Mouse (Mus musculus) midbrain, embryonic 14.5 days (tissue): ENCODE data around the gene Frmd8. TPM values are rescaled to one million over a fixed set of nuclear protein-coding genes. Genes with fewer than 3 reads are reported as not detected.

Experiments used
- ATAC-seq: fragments of 200-750 bp; cut with Nextera tagmentation; 2 replicates; pipeline ENCODE4 v1.8.0; 2017; ENCODE audit warnings: moderate number of reproducible peaks, moderate library complexity; ENCODE audit not compliant: low FRiP score, low TSS enrichment
- DNase-seq: peaks from one replicate; pipeline ENCODE4 v3.0.0-alpha.2; 2015
- H3K27ac ChIP-seq: fragments of 300-500 bp; sonication (generic); replicated peaks from 2 replicates; pipeline ENCODE4 v1.5.1; 2014; ENCODE audit warnings: mild to moderate bottlenecking, low read depth, low read length, moderate library complexity
- H3K27me3 ChIP-seq: fragments of 300-500 bp; sonication (generic); 2 replicates; pipeline ENCODE4 v1.6.1; 2014; ENCODE audit warnings: low read length, control low read depth, mixed read lengths; ENCODE audit not compliant: control insufficient read depth, insufficient read depth
- H3K36me3 ChIP-seq: fragments of 300-500 bp; sonication (generic); 2 replicates; pipeline ENCODE4 v1.6.1; 2014; ENCODE audit warnings: low read length, control low read depth; ENCODE audit not compliant: control insufficient read depth, insufficient read depth
- H3K4me1 ChIP-seq: fragments of 300-500 bp; sonication (generic); 2 replicates; pipeline ENCODE4 v1.6.1; 2014; ENCODE audit warnings: mild to moderate bottlenecking, antibody characterized with exemption, low read length, control low read depth; ENCODE audit not compliant: control insufficient read depth, insufficient read depth
- H3K4me2 ChIP-seq: fragments of 300-500 bp; sonication (generic); 2 replicates; pipeline ENCODE4 v1.6.1; 2014; ENCODE audit warnings: mild to moderate bottlenecking, low read length, moderate library complexity
- H3K4me3 ChIP-seq: fragments of 300-500 bp; sonication (generic); replicated peaks from 2 replicates; pipeline ENCODE4 v1.5.1; 2014; ENCODE audit warnings: low read depth, low read length
- H3K9ac ChIP-seq: fragments of 300-500 bp; sonication (generic); replicated peaks from 2 replicates; pipeline ENCODE4 v1.6.1; 2014; ENCODE audit warnings: mild to moderate bottlenecking, low read length, moderate library complexity
- H3K9me3 ChIP-seq: fragments of 300-500 bp; sonication (generic); 2 replicates; pipeline ENCODE4 v1.6.1; 2016; ENCODE audit warnings: low read length, control low read depth, mixed read lengths; ENCODE audit not compliant: control insufficient read depth
- WGBS: fragments of 180-500 bp; shearing (Covaris S2); extraction: QIAGEN DNeasy Blood & Tissue Kit; methylation state at CpG from one replicate; pipeline ENCODE4 v1.1.7; 2014; 5-methylcytosine and 5-hydroxymethylcytosine counted together
- polyA plus RNA-seq: library from polyadenylated mRNA; unstranded; fragments of >200 nt; fragmentation: Nextera tagmentation; extraction: Ambion mirVana; gene quantifications from 2 replicates; pipeline ENCODE4 v1.2.1, GENCODE M21; 2014

Gene Frmd8
- polyA plus RNA-seq, 1 experiment from 2014 or later: 12.2 TPM

- Histone ChIP-seq H3K9me3 (no peaks in the 10 kb centered on the region), H3K4me3 (no peak overlapping the region), H3K36me3 (no peaks in the 10 kb centered on the region), H3K4me2 (no peak overlapping the region; the same call in 1 of the 2 replicates), H3K9ac (no peak overlapping the region; the same call in 1 of the 2 replicates), H3K27ac (peak overlapping the region; percentile 33), H3K4me1 (peaks cover 53% of the 10 kb centered on the region), H3K27me3 (no peaks in the 10 kb centered on the region)
- ATAC-seq (no peak), DNase-seq (peak; percentile 20)
- WGBS: 4% methylated on average over 8 of the region's 8 CpGs
These were observed 68.8 kb downstream of the Frmd8 start for GRCm38 (mm10) chr19:5806051-5806808.

GRCm38 (mm10) chr19:5804371-5804899 lies 70.6 kb downstream of the Frmd8 start:
- Histone ChIP-seq H3K36me3 (no peaks in the 10 kb centered on the region), H3K4me3 (0 out of 2 replicates have a peak overlapping the region, but pooled peaks have one; percentile 74), H3K27me3 (no peaks in the 10 kb centered on the region), H3K9me3 (no peaks in the 10 kb centered on the region), H3K4me2 (peak overlapping the region; percentile 93), H3K27ac (peak overlapping the region; percentile 100), H3K9ac (peak overlapping the region; percentile 72), H3K4me1 (peaks cover 36% of the 10 kb centered on the region)
- 44% methylated on average over 8 of the region's 8 CpGs for WGBS
- DNase-seq (no peak), ATAC-seq (no peak)

DNA sequence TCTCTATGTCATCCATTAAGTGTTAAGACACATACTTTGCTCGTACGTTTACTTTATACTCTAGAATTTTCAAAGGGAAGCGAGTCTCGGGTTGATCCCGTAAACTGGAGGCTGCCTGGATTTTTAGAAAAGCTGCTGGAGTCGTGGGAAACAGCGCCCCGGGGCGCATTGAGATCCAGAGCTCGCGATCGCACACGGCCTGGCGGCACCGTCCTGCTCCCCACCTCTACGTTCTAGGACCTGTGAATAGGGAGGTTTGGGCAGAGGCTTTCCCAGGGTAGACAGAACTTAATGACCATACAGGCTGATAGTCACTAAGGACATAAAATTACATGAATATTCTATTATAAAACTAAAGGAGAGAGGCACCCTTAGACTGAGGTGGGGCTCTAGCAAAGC lies 71.2 kb downstream of the Frmd8 start:
- Histone ChIP-seq H3K27ac (peak overlapping the region; percentile 100), H3K4me1 (peaks cover 36% of the 10 kb centered on the region), H3K4me3 (peak overlapping the region; percentile 74), H3K4me2 (peak overlapping the region; percentile 93), H3K9ac (peak overlapping the region; percentile 72), H3K27me3 (no peaks in the 10 kb centered on the region), H3K36me3 (peaks cover 3% of the 10 kb centered on the region), H3K9me3 (no peaks in the 10 kb centered on the region)
- DNase-seq (no peak), ATAC-seq (peak; percentile 43; the same call in 1 of the 2 replicates)
- under 1% methylated on average over 16 of the region's 16 CpGs for WGBS

DNA sequence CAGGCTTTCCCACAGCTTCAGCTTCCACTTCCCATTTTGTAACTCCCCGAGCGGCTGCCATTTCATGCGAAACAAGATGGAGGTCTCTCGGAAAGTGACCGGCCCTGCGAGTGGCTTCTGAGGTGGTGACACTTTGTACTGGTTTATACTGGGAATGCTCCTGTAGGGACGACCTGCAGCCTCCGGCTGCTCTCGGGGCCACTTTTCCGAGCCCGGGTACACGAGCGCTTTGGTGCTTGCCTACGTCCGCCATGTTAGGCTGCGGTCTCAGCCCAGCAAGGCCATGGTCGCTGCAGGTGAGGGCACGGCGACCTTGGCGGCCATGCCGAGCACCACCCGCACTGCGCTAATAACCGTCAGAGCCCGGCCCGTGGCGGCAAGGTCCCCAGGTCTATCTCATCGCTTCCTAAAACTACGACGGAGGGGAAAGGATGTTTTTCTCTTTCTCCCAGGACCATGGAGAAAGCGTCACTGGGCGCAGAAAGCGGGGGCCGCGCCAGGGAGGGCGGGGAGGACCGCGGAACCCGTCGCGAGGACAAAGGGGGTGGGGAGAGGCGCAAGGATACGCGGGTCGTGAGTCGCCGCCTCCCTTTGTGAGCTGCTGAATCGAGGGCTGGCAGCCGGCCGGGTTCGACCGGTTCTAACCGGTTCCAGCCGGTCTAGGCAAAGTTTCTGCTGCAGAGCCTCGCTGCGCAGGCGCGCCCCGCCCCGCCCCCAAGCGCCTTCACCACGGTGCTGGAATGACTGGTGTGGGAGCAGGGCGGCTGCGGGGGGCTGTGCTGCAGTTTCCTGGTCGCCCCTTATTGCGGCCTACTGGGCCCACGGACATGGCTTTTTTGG lies 71.8 kb downstream of the Frmd8 start:
- H3K9ac ChIP-seq: peak overlapping the region; percentile 98
- H3K27ac ChIP-seq: peak overlapping the region; percentile 100
- peak overlapping the region; percentile 93 for H3K4me2 ChIP-seq
- H3K4me3 ChIP-seq: peak overlapping the region; percentile 74
- DNase-seq: peak; percentile 100
- H3K27me3 ChIP-seq: no peaks in the 10 kb centered on the region
- ATAC-seq: peak; percentile 96
- no peaks in the 10 kb centered on the region for H3K9me3 ChIP-seq
- WGBS: under 1% methylated on average over 67 of the region's 67 CpGs
- H3K4me1 ChIP-seq: peaks cover 36% of the 10 kb centered on the region
- H3K36me3 ChIP-seq: peaks cover 8% of the 10 kb centered on the region

GRCm38 (mm10) chr19:5802787-5803040 lies 72.4 kb downstream of the Frmd8 start:
- no peak for DNase-seq
- H3K9me3 ChIP-seq: no peaks in the 10 kb centered on the region
- no peaks in the 10 kb centered on the region for H3K27me3 ChIP-seq
- WGBS: under 1% methylated on average over 4 of the region's 4 CpGs
- peak overlapping the region; percentile 74 for H3K4me3 ChIP-seq
- ATAC-seq: no peak
- H3K9ac ChIP-seq: peak overlapping the region; percentile 98
- H3K27ac ChIP-seq: peak overlapping the region; percentile 100
- peak overlapping the region; percentile 93 for H3K4me2 ChIP-seq
- H3K36me3 ChIP-seq: peaks cover 13% of the 10 kb centered on the region
- peaks cover 36% of the 10 kb centered on the region for H3K4me1 ChIP-seq

- DNase-seq: peak; percentile 98
- H3K27me3 ChIP-seq: no peaks in the 10 kb centered on the region
- H3K36me3 ChIP-seq: peaks cover 18% of the 10 kb centered on the region
- no peaks in the 10 kb centered on the region for H3K9me3 ChIP-seq
- 0 out of 2 replicates have a peak, but pooled peaks have one; percentile 51 for ATAC-seq
- peak overlapping the region; percentile 98 for H3K9ac ChIP-seq
- H3K4me3 ChIP-seq: peak overlapping the region; percentile 74
- H3K4me2 ChIP-seq: peak overlapping the region; percentile 93
- peak overlapping the region; percentile 100 for H3K27ac ChIP-seq
- under 1% methylated on average over 25 of the region's 25 CpGs for WGBS
- peaks cover 36% of the 10 kb centered on the region for H3K4me1 ChIP-seq
These were observed 72.9 kb downstream of the Frmd8 start for GRCm38 (mm10) chr19:5802011-5802786.

DNA sequence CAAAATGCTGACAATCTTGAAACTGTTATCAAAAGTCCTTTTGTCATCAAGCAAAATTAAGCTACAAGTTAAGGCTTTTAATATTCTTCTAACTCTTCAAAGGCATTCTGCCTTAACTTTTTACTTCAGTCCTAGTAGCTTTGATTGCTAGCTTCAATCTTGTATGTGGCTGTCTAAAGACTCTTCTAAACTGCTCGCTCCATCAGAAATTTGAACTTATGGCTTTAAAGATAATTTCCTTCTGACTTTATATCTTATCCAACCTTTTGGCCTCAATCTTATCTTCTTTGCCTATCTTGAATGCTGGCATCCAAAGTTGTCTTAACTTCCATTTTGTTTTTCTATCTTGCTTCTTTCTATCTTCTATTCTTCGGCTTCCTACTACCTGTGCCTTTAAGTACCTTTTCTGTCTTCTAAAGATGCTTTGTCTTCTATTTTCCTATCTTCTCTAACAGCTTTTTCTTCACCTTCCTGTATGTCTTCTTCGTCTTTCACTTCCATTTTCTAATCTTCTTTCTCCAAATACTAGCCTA lies 73.6 kb downstream of the Frmd8 start:
- no peaks in the 10 kb centered on the region for H3K9me3 ChIP-seq
- H3K9ac ChIP-seq: peak overlapping the region; percentile 91
- H3K4me1 ChIP-seq: peaks cover 36% of the 10 kb centered on the region
- H3K27ac ChIP-seq: peak overlapping the region; percentile 100
- H3K4me3 ChIP-seq: peak overlapping the region; percentile 74
- ATAC-seq (no peak), DNase-seq (peak; percentile 48)
- no peaks in the 10 kb centered on the region for H3K27me3 ChIP-seq
- peak overlapping the region; percentile 93 for H3K4me2 ChIP-seq
- peaks cover 25% of the 10 kb centered on the region for H3K36me3 ChIP-seq
- WGBS: 7% methylated on average over 3 of the region's 3 CpGs
